Mouse (Mus musculus) A20 (cell line): ENCODE data around the gene Ick.
"Not testable (repeated sequence)": the region's sequence is repeated elsewhere in the genome, so short reads cannot be mapped to it uniquely, and the experiment has no call there.

Experiments used
- DNase-seq: peaks from one replicate; pipeline ENCODE4 v3.0.0-alpha.2; 2011; ENCODE audit warnings: low read depth, low spot score

The Ick gene

GRCm38 (mm10) chr9:78148149-78148548 lies 39.2 kb downstream of the Ick start:
- DNase-seq = peak; percentile 47

DNA sequence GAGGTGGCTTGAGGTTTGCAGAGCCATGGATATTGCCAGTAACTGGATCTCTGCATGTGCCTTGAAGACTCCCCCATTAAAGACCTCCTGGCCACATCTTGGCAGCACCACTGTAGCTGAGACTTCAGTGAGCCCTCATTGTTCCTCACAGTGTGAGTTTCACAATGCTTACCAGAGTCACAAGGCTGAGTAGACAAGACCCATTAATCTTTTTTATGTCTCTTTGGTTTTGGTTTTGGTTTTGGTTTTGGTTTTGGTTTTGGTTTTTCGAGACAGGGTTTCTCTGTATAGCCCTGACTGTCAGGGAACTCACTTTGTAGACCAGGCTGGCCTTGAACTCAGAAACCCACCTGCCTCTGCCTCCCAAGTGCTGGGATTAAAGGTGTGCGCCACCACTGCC lies 40.8 kb downstream of the Ick start:
- not testable (repeated sequence) for DNase-seq

GRCm38 (mm10) chr9:78154211-78154977 lies 45.4 kb downstream of the Ick start:
- DNase-seq = no peak

DNA sequence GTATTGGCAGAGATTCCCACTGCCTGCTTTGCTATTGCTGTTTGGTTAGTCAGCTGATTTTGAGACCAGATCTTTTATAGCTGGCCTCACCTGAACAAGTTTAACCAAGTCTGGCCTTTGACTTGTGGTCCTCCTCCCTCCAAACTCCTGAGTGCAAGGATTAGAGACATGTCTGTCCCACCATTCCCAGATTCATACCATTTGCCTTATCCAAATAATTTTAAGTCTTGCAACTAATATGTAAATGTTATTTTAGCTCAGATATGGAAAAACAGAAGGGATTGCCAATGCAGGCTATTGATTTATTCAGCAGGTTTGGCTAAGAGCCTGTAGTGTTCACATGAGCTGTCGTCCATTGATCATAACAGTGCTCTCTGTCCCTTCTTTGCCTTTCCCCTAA lies 48.2 kb downstream of the Ick start:
- DNase-seq = no peak

GRCm38 (mm10) chr9:78163291-78163690 lies 54.3 kb downstream of the Ick start:
- DNase-seq = no peak

DNA sequence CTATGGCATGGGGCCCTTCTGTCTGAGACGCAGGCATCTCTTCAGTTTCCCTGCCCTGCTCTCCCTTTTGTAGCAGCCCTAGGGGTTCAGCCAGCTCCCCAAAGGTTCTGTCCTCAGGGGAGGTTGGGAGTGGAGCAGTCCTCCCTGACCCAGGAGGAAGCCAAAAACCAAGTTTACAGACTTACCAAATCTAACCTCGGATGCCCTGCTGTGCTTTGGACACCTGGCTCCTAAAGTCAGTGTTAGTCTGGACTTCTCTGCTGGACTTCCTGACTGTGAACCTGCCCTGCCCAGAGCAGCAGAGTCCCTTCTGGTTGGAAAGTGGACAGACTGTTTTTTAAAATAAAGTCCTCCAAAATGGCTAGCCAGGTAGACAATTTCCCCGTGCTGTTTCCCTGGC lies 55.7 kb downstream of the Ick start:
- no peak for DNase-seq

GRCm38 (mm10) chr9:78165454-78165853 lies 56.5 kb downstream of the Ick start:
- no peak for DNase-seq

DNA sequence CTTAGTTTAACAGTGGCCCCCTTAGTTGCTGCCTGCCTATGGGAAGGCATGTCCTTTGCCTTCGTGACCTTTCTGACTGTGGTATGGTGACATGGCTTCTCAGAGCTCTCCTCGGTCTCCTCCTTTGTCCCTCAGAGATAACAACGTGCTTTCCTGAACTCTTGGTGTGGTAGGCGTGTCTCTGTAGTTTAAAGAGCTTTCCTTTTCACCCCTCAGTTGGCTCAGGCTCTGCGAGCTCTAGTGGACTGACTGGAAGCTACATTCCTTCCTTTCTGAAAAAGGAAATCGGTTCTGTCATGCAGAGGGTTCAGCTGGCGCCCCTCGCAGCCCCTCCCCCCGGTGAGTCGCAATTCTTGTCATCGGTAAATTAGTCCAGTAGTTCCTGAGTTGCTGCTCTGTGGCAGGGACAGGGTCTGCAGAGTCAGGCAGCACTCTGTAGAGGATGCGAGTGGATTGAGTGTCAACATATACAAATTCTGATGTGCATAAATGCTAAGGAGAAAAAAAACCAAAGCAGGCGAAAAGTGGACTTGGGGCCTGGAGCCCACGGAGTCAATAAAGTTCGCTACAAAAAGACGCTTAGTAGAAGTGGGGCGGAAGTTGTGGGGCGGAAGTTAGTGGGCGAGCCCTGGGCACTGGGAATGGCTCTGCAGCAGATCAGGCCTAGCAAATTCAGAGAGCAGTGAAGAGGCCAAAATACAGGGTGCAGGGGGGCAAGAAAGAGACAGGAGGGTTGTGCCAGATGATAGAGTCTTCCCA lies 57.9 kb downstream of the Ick start:
- no peak for DNase-seq

GRCm38 (mm10) chr9:78167453-78167969 lies 58.5 kb downstream of the Ick start:
- DNase-seq = no peak

DNA sequence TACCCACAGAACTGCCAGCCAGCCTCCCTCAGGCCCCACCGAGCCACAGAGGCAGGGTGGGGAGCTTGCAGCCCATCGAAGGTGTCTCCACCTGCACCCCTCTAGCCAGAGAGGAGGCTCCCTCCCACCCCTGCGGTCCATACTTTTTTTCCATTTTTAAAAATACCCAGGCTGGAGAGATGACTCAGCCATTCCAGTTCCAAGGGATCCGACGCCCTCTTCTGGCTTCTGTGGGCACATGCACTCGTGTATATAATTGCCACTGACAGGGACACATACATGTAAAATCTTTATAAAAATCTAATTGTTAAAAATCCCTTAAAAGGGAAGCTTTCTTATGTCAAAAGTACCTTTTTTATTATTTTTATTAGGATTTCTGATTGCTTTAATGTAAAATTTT lies 59.9 kb downstream of the Ick start:
- DNase-seq = peak; percentile 23

DNA sequence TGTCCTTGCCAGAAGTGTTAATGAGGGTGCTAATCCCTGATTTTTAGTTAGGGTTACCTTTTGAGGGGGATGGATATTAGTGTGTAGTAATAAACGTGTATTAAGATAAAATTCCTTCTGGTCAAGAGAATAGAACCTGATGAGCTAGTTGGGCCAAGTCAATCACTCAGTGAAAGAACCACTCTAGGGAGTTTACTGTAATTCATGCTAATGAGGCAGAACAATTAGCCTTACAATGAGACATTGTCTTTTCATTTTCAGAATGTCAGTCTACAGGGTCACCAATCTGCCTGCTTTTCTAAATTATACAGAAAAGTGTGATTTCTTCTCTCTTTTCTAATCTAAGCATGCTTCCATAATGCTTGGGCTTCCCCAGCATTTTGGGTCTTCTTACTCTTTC lies 65.0 kb downstream of the Ick start:
- no peak for DNase-seq

- DNase-seq = not testable (repeated sequence)
These were observed 65.9 kb downstream of the Ick start for GRCm38 (mm10) chr9:78174925-78175276.

GRCm38 (mm10) chr9:78175277-78176200 lies 66.5 kb downstream of the Ick start:
- peak; percentile 97 for DNase-seq

DNA sequence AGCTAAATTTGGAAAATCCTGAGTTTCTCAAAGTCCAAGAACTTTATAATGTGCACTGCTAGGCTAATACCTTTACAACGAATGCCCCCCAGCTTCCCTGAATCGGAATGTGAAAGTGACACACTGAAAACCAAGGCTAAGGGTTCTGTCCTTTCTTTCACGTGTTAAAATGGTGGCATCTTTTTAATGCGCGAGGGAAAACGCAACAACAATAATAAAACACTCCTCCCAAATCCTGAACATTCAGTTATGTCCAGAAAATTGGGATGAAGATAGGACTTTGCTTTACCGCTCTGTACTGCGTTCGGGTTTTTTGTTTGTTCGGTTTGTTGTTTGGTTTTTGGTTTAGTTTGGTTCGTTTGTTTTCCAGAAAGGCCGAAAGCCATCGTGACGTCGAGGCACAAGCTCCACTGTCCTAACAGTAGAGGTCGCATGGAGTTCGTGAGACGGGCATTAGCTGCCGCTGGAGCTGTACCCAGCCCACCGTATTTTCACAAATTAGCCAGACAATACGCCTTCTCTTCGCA lies 67.3 kb downstream of the Ick start:
- DNase-seq = peak; percentile 93

DNA sequence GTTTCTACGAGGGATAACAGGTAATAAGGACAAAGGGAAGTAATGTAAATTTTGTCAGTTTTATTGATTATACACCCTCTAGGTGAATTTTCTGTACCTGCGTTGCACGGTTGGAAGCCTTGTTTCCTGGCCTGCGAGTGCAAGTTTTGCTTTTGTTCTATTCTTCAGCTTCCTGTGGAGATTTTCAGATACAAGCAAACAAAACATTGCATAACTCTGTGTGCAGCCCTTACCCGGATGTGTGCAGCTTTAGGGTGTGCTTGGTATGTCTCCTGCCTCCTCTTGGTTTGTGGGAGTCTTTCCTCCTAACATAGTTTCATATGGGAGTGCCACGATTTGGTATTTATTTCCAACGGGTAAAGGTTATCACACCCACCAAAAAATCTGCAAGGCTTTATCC lies 67.8 kb downstream of the Ick start:
- no peak for DNase-seq

DNA sequence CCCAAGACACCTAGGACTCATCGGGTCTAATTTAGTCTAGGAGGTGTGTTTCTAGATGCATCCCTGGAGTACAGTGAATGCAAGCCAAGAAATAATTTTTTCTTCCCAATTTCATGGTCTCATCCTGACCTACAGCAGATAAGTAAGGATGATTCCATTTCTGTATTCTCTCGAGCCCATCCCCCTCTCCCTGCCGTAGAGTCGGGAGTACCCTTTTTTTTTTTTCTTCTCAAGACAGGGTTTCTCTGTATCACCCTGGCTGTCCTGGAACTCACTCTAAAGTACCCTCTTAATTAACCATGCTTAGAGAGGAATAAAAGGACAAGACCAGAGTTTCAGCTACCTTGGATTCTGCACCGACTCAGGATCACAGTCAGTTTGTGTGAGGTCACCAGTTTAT lies 69.2 kb downstream of the Ick start:
- DNase-seq = no peak

DNA sequence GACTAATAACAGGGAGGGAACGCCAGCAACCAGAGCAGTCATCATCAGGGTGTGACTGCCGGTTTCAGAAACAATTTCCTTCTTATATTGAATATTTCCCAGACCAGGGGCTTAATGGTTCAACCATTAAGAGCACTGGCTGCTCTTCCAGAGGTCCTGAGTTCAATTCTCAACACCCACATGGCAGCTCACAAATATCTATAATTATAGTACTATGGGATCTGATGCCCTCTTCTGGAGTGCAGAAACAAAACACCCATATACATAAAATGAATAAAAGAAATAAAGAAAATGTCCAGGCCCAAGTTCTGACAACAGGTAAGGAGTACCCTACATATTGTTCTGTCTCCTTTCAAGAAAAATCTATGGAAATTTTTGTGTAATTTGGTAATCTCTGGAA lies 70.1 kb downstream of the Ick start:
- no peak for DNase-seq

DNA sequence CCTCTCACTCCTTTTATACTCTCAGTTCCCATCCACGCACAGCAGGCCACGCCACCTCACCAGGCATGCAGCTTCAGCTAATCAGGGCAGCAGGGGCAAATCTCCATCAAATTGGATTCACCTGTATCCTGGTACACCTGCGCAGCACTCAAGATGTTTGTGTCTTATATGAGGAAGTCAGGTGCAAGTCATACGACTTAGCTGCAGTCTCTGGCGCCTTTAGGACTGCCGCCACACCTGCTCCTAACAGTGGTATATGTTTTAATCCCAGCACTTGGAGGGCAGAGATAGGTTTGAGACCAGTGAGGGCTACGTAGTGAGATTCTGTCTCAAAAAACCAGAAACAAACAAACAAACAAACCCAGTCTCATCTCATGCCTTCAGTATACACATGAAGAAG lies 73.5 kb downstream of the Ick start, which contains the start of gene Gsta4:
Gene Gsta4 (plus strand): TSS at position 301 of the 400 bp plus-strand sequence.
- not testable (repeated sequence) for DNase-seq

DNA sequence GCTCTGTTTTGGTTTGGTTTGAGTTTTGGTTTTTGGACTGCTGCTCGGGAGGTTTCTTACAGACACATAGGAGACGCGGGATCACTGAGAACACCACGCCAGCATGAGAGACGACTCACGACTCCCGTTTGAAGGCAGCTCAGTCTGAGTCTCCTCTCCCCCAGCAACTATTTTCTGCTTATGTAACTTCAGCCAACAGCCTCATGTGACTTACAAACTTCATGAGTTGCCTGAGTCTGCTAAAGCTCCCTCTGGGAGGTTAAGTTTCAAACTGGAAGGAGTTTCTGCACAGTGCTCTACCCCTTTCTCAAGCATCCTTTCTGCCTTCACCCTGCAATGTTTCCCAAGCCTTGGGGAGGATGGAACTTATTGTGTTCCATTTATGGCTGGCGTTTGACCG lies 76.7 kb downstream of the Ick start:
- DNase-seq = no peak

DNA sequence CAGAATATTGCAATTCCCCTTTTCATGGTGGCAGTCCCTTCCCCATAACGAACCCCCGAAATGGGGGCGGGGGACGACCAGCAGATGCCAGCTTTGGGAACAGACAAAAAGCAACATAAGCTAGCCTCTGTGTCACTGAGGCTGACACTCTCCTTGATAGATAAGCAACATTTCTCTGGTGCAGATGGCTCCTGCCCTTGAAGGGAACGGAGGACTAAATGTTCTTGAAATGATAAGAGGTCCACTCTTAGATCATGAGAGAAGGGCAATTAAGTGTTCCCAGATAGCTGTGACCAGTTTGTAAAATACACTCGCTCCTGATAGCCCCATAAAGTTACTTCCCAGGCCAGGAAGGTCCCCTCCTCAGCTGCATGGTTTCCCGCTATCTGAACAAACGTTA lies 79.9 kb downstream of the Ick start:
- no peak for DNase-seq
